Mouse (Mus musculus) kidney, postnatal 36 days (tissue): Measurements from ENCODE around the gene Shh.

Experiments
- DNase-seq, 2 experiments: peaks; one replicate each; pipeline ENCODE4 v3.0.0; 2021 to 2022; ENCODE audit warnings: mixed read lengths in 2 of 2

The Shh gene

DNA sequence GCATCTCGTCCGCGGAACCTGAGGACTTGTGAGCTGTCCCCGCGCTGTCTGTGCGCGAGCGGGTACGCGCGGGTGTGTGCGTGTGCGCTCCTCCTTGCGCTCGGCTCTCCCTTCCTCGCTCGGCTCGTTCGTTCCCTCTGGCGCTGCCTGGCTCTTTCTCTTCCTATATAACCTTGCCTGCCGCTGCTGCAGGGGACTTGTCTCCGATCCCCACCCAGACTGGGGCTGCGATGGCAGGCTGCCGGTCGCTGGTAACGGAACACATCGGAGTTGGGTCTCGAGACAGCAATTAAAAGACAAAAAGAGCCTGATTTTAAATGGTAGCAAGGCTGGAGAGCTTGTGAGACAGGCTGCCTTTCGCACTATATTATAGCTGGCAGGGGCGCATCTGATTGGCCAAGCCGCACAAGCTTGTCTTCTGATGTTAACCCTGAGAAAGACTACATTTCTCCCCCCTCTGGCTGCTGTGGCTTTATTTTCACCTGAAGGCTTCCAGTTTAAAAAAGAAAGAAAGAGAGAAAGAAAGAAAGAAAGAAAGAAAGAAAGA, at the start of gene Shh:
TSS of gene Shh (minus strand) at position 497 of the 547 bp plus-strand sequence.
- DNase-seq: peak in 1 of 2 experiments; percentile 15

DNA sequence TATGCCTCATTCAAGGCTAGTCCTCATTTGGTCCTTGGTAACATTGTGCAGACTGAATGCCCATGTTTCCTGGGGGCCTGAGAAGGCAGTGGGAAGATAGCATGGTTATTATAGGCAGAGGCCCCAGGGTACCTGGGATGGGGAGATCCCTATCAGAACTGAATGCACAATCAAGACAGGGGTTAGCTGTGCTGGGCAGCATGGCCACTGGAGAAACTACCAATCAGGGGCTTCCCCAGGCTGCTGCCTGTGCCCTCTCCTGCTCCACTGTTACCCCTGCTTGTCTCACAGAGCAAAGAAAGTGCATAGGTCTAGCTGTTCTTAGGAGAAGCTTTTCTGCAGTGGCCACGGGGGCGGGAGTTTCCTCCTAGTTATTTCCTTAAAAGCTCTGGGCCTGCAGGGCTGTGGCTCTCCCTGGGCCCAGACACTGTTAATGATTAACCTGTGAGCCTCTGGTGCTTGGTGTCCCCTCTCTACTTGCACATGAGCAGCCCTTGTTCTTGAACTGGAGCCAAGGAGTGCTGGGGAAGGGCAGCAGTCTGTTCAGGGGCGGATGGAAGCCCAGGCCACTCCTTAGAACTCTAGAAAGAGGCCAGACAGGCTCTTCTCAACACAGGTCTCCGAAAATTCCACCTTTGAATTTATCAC, 33.9 kb upstream of the Shh start:
- DNase-seq: peak; percentile 85 to 96

DNA sequence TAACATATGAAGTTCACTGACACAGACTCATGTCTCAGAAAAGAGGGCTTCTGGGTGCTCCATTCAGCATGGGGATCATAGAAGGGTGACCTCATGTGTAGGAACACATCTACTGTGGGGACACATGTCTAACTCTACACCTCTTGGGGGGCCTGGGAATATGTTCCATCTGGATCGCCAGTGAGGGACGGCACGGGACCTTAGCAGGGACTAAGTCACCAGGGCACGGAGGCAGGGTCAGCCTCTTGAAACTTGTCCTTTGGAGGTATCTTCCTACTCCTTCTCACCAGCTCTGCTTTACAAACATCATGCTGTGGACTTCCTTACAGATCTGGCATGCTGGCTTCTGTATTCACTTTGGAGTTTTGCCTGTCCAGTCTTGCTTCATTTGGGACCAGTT, 31.8 kb upstream of the Shh start:
- DNase-seq: no peak

DNA sequence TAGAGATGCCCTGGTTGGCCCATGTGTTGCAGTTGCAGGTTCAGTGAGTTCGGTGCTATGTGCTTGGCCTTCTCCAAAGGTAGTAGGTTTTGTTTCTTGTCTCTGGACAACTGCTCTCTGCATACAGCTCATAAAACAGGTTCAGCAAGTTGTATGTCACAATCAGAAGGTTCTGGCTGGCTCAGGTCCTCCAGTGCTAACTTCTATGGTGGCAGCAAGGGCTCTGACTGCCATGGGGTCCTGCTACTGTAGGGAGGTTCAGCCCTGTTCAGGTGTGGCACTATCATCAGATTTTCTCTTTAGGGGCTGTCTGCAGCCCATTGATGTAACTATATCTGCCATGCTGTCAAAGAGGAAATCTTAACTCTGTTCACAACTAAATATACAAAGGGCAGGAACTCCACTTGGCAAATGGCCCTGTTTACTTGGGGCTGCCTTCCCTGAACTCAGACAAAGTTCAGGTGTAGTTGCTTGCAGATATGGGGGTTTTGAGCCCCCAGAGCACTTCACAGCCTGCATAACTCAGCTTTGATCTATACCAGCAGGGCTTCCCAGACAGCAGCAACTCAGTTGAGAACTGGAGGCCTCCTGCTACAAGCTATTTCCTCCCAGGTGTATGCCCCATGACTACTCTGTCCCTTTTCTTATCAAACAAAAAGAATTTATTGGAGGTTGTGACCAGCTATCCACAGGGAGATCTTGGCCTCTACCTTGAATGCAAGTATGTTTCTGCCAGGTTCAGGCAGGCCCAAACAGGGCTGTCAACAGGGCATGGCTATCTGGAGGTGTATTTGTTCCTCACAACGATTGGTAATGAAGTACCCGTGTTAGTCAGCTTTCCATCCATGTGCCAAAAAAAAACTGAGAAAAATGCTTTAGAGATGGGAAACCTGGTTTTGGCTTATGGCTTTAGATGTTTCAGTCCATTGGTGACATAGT, 28.9 kb upstream of the Shh start:
- peak; percentile 6 to 22 for DNase-seq

DNA sequence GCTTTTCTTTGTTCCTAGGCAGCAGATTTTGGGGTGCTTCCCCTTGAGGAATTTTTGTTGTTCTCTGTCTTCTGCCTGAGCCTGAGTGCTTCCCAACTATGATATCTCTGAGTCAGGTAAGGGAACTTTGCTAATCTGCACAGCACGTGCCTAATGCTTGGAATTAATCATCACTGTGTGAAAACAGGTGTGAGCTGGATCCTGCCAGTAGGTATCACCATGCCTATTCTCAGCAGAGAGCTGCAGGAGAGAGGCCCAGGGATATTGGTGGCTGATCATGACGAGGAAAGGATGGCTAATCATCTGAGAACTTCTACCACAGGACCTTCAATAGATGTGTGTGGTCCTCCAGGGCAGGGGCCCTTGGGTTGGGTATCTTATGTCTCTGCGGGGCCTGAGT, 26.5 kb upstream of the Shh start:
- DNase-seq: no peak

- DNase-seq: no peak
Measured at GRCm38 (mm10) chr5:28482991-28483390, 15.9 kb upstream of the Shh start.

DNA sequence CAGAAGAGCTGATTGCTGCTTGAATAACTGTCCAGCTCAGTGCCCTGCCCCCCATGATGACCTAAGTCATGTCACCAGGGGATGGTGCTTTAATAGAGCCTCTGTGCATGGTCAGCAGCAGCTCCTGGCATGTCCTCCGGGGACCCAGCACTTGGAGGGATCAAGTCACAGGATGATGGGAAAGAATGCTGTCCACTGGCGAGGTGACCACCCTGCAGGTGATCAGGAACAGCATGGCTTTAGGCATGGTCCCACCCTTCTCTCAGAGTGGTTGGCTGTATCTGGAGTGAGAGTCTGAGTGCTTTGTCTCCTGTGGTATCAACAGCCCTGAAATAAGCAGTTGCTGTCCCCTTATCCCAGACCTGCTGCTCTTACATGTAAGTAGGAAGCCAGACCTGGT, 14.7 kb upstream of the Shh start:
- no peak for DNase-seq

GRCm38 (mm10) chr5:28476389-28477379, 9.6 kb upstream of the Shh start:
- no peak for DNase-seq

DNA sequence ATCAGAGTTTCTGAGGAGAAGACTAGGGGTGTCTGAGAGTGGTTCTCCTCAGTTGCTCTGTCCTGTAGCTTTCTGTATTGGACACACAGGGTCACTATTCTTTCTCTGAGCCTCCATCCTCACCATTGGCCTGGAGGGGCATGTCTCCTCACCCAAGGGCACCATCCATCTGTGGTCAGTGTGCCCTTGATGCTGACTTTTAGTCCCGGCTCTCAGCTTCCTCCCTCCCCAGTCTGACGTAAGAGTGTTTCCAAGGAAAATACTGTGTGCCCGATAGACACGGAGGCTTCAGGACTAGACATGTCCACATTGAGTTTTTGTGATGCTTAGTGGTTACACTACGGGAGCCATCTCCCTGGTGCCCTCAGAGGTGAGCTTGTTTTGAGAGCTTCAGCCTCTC, 6.5 kb upstream of the Shh start:
- DNase-seq: no peak

DNA sequence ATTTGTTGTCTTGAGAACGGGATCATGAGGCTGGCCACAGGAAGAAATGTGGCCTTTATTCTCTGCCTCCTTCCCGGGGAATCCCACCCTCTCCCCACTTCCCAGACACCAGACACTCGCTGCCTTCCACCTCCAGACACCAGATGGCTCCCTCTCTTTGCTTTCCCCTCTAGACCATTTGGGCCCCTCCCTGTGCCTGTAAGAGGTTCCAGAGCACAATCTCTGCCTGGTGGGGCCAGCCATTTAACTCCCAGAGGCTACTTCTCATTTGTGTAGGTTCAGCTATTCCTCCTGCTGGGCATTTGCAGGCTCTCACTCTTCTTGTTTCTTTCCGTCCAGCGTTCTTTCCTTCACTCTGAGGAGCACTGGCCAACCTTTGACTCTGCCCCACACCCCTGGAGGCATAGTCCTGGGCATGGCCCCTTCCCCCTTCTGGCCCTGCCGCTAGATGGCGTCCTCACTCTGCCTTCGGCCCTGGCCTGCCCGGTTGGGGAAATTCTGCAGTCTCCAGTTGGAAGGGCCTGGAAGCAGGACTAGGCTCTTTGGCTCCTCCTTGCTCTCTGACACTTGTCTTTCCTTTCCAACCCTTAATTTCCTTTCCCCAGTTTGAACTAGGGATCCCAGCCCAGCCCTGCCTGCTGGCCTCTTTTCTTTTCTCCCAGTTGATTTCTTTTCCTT, 2.6 kb upstream of the Shh start:
- peak; percentile 77 to 86 for DNase-seq

DNA sequence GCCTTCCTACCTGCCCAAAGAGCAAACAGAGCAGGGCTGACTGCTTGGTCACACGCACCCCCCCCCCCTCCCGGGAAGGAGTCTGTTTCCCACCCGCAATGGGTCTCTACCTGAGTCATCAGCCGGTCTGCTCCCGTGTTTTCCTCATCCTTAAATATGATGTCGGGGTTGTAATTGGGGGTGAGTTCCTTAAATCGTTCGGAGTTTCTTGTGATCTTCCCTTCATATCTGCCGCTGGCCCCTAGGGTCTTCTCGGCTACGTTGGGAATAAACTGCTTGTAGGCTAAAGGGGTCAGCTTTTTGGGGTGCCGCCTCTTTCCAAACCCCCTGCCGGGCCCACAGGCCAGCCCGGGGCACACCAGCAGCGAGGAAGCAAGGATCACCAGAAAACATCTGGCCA, 705 bp downstream of the Shh start:
- DNase-seq: no peak

GRCm38 (mm10) chr5:28465526-28465925, 1.5 kb downstream of the Shh start:
- DNase-seq: peak; percentile 47 to 55

GRCm38 (mm10) chr5:28465099-28465406, 2.0 kb downstream of the Shh start:
- peak; percentile 28 to 52 for DNase-seq

- DNase-seq: peak; percentile 19 to 59
Measured at GRCm38 (mm10) chr5:28464361-28465098, 2.5 kb downstream of the Shh start.

GRCm38 (mm10) chr5:28463656-28464055, 3.4 kb downstream of the Shh start:
- peak; percentile 73 to 86 for DNase-seq

- DNase-seq: peak; percentile 31 to 43
Measured at GRCm38 (mm10) chr5:28462741-28463590, 4.1 kb downstream of the Shh start.

- no peak for DNase-seq
Measured at GRCm38 (mm10) chr5:28461376-28461775, 5.7 kb downstream of the Shh start.

DNA sequence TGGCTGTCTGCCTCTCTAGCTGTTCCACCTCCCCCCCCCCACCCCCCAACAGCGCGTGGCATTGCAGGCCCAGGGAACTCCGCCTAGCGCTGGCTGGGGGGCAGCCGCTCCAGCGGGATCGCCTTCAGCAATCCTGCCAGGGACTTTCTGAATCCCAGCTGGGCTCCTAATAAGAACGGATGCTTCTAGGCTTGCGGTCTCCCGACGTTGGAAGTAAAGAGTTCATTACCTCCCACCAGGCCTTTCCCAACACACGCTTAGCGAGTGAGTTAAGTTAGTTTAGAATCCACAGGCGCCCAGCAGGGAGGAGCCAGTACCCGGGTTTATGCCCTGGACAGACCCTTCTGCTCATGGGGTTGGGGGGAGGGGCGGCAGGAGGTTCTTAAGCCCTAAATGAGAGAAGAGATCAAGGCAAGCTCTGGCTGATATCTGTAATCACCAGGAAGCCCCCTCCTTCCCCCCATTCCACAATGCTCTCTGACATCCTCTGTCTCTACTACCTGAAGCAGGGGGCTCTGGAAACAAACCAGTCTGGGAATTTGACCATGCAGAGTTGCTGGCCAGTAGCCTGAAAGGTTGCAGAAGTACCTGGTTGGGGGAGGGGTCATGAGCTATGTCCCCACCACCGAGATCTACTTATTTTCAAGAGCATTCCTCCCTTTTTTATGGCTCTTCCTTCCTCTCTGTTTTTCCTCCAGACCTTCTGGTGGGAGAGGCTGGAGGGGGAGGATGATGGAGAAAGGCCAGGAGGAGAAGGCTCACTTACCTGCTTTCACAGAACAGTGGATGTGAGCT, 6.3 kb downstream of the Shh start:
- DNase-seq: no peak

DNA sequence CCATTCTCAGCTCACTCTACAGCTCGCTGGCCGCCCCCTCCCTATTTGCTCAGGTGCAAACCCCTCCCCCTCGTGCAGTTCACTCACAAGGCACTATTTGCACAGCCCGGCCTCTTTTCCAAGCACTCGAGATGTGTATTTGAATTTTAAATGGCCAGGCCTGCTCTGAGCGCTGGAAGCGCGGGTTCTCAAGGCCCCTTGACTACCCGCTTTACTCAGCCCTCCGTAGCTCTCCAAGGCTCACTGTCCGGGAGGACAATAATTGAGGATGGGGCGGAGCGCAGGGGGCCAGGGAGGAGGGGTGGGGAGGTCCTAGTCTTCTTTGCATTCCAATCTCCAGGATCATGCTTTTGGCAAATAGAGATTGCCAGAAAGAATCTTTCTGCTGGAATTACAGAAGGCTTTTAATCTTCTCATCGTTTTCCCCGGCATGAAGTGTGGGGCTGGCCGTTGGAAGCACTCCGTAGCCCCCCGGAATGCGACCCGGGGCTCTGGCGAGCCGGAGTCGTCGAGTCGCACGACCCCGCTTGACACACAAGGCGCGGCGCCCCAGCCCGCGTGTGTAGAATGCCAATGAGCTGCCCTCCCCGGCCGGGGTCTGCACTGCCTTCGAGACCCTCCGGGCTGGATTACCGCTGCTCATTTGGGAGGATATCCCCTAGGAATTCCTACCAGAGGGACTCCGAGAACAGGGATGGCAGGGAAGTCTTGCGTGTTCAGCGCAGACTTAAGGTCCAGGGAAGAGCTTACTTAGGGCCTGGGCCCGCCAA, 7.4 kb downstream of the Shh start:
- no peak for DNase-seq
